Mouse (Mus musculus): ENCODE results near the gene Morn4.
"Not testable (repeated sequence)": the region's sequence is repeated elsewhere in the genome, so short reads cannot be mapped to it uniquely, and the experiment has no call there.

Morn4 gene

DNA sequence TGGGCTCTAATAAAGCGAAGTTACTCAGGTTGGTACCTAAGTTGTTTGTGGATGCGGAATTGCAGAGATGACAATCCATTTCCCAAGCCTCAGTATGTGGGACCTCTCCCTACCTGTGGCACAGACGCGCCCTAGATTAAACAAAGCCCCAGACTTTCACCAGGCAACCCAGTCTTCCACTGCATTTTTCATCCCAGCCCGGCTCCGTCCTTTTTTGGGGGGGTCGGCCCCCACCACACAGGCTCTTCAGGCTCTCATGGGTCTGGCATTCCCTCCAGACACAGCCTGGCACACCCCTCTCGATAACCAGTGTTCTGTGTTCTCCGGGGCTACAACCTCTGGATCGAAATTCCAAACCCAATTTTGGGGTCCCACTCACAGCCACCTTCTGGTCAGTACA lies 467 bp downstream of the Morn4 start:
- in situ Hi-C loops (cut with MboI, MseI), result loop anchor here (5.0 kb wide), 1 partner anchor 62 kb away; the partner anchor contains the start of gene Marveld1

DNA sequence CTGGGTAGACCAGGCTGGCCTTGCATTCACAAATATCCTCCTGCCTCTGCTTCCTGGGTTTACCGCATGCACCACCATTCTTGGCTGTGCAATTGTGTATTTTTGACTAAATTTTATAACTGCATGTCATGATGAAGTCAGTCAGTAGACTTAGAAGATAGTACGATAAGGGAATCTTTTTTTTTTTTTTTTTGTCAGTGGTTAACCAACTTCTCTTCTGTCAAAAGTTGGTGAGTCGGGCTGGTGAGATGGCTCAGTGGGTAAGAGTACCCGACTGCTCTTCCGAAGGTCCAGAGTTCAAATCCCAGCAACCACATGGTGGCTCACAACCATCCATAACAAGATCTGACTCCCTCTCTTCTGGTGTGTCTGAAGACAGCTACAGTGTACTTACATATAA lies 4.5 kb downstream of the Morn4 start:
- in situ Hi-C loops (cut with MboI, MseI), result not testable (repeated sequence)

DNA sequence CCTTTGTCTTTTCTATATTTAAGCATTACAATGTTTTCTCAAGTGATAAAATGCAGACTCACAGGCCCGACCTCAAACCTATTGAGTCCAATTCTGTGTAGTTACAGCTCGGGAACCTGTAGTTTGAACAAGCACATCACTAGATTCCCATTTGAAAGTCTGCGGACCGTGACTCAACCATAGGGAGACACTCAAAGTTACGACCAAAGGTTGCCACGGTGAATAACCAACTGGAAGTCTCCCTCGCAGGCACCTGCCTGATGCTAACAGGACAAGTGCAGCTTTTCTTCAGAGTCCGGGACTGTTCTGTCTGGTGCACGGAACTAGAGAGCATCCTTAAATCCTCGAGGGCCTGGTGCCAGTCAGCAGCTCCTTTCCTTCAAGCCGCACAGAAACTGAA lies 5.7 kb downstream of the Morn4 start:
- in situ Hi-C loops (cut with MboI, MseI), result no loop called here

GRCm38 (mm10) chr19:42079950-42080349 lies 6.2 kb downstream of the Morn4 start:
- in situ Hi-C loops (cut with MboI, MseI), result loop anchor here (10.0 kb wide), 1 partner anchor 1605 kb away; the partner anchor contains the start of gene Entpd7

- in situ Hi-C loops (cut with MboI, MseI), result loop anchor here (10.0 kb wide), 1 partner anchor 1606 kb away; the partner anchor contains the start of gene Entpd7
Observed at GRCm38 (mm10) chr19:42079006-42079405, 7.2 kb downstream of the Morn4 start.

- in situ Hi-C loops (cut with MboI, MseI), result loop anchor here (10.0 kb wide), 1 partner anchor 1606 kb away; the partner anchor contains the start of gene Entpd7
Observed at GRCm38 (mm10) chr19:42078566-42078965, 7.6 kb downstream of the Morn4 start.

- in situ Hi-C loops (cut with MboI, MseI), result loop anchor here (10.0 kb wide), 1 partner anchor 1609 kb away; the partner anchor contains the start of gene Entpd7
Observed at GRCm38 (mm10) chr19:42075992-42076391, 10.2 kb downstream of the Morn4 start.

DNA sequence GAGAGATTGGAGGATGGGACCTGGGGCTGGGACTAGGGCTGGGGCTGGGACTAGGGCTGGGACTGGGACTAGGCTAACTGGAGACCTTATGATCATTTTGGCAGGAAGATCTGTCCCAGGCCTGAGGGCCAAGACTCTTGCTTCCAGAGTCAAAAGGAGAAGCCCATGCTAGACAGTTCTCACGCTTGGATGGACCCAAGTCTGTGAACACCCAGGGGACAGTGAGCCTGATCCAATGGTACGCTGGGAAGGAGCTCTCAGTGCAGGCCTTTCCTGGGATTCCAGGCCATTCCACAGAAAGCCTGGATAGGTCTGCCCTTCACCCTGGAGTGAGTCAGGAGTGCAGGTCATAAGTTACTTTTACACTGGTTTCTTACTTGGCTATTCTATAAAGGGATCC lies 11.1 kb downstream of the Morn4 start:
- in situ Hi-C loops (cut with MboI, MseI), result loop anchor here (10.0 kb wide), 1 partner anchor 1610 kb away; the partner anchor contains the start of gene Entpd7

DNA sequence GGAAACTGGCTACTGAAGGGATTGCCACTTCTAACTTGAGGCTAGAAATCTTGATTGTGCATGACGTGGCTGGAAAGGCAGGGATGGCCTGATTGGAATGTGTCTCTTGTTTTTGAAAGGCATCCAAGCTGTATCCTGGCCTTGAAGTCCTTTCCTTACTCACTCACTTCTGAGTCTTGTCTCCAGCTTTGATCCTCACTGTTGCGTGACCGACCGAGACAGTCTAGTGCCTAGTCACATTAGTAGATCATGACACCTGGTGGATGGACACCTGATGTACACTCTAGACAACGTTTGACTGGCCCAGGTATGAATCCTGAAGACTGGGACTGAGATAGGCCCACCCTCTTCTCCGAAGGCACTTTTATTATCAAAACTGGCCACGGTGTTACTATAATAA lies 13.4 kb downstream of the Morn4 start:
- in situ Hi-C loops (cut with MboI, MseI), result loop anchor here (10.0 kb wide), 1 partner anchor 1612 kb away; the partner anchor contains the start of gene Entpd7

GRCm38 (mm10) chr19:42071886-42072608 lies 14.1 kb downstream of the Morn4 start:
- in situ Hi-C loops (cut with MboI, MseI), result loop anchor here (10.0 kb wide), 1 partner anchor 1613 kb away; the partner anchor contains the start of gene Entpd7

DNA sequence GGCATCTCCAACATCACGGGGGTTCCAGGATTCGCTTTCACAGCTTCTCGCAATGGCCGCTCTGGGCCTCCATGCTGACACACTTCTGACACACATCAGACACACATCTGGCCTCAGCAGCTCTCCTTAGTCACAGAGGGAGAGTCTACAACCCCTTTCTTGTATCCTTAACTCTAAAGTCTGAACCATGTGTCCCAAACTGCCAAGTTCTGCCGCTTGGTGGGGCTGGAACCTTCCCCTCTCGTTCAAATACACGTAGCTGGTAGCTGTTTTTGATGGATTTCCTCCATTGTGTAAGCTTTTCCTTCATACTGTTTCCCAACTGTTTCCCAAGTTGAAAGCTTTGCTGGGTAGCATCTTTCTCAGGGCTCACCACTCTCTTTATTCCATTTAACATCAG lies 14.9 kb downstream of the Morn4 start:
- in situ Hi-C loops (cut with MboI, MseI), result loop anchor here (10.0 kb wide), 1 partner anchor 1614 kb away; the partner anchor contains the start of gene Entpd7

DNA sequence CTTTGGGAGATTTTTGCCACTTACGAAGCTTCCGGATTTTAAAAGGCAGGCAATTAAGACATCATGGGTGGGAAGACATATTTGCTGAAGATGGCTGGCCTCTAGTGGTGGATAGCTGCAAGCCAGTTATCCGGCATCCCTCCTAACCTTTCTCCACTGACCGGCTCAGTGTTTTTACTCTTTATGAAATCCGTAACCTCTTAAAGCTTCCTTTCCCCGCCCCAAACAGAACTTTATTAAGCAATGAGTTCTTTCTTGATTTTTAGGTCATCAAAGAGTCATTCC lies 17.0 kb downstream of the Morn4 start:
- in situ Hi-C loops (cut with MboI, MseI), result no loop called here

- in situ Hi-C loops (cut with MboI, MseI), result no loop called here
Observed at GRCm38 (mm10) chr19:42068441-42069240, 17.5 kb downstream of the Morn4 start.

GRCm38 (mm10) chr19:42061443-42061842 lies 24.7 kb downstream of the Morn4 start:
- in situ Hi-C loops (cut with MboI, MseI), result no loop called here

DNA sequence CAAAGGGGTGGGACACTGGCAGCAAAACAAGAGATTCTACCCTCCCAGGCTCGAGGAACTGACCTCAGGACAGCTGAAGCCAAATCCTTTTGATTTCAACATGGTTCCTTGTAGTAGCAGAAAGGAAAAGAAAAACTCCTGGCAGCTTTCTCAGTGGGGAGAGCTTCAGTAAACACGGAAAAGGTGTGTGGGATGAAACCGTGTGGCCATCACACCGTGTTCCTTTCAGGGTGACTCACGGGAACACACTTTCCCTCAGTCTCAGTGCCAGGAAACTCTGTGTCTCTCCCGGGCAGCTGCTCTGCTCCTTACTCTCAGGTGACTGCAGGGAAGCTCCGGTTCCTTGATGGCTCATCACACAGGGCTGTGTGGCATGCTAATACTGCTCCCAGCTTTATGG lies 27.7 kb downstream of the Morn4 start:
- in situ Hi-C loops (cut with MboI, MseI), result no loop called here

GRCm38 (mm10) chr19:42056719-42057409 lies 29.3 kb downstream of the Morn4 start:
- in situ Hi-C loops (cut with MboI, MseI), result no loop called here

DNA sequence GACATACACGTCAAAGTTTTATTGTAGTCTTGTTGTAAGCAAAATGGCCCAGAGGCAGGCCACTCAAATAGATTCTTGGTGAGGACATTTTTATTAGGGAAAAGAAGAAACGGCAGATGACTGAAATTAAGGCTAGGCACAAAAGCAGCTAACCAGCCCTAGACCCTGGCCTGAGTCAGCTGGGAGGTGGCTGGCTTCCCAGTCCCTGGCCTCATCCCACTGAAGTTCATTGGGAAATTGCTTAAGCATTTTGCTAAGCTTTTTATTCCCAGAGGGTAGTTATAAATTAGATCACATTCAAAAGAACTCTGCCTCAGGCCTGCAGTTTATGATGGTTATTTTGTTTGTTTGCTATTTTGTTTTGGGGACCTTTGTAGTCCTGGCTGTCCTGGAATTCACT lies 30.3 kb downstream of the Morn4 start:
- in situ Hi-C loops (cut with MboI, MseI), result no loop called here

- in situ Hi-C loops (cut with MboI, MseI), result no loop called here
Observed at GRCm38 (mm10) chr19:42054255-42054654, 31.9 kb downstream of the Morn4 start.

GRCm38 (mm10) chr19:42051948-42052347 lies 34.2 kb downstream of the Morn4 start, which contains the start of gene 4933411K16Rik:
Gene 4933411K16Rik (plus strand): TSS chr19:42052248.
- in situ Hi-C loops (cut with MboI, MseI), result no loop called here

GRCm38 (mm10) chr19:42051351-42051750 lies 34.8 kb downstream of the Morn4 start:
- in situ Hi-C loops (cut with MboI, MseI), result no loop called here

GRCm38 (mm10) chr19:42050251-42050650 lies 35.9 kb downstream of the Morn4 start:
- in situ Hi-C loops (cut with MboI, MseI), result no loop called here
